Mouse (Mus musculus) intestine, postnatal 0 days (tissue): Measurements from ENCODE around the gene Prtn3. TPM values are rescaled to one million over a fixed set of nuclear protein-coding genes. Genes with fewer than 3 reads are reported as not detected.

ENCODE experiments used
- ATAC-seq: fragments of 200-750 bp; cut with Nextera tagmentation; 2 replicates; pipeline ENCODE4 v1.8.0; 2017; ENCODE audit warnings: mild to moderate bottlenecking, moderate TSS enrichment, moderate library complexity
- H3K27ac ChIP-seq: fragments of 300-500 bp; sonication (generic); 2 replicates; pipeline ENCODE4 v1.5.1; 2014; ENCODE audit warnings: mild to moderate bottlenecking, low read depth, low read length, moderate library complexity
- H3K27me3 ChIP-seq: fragments of 300-500 bp; sonication (generic); replicated peaks from 2 replicates; pipeline ENCODE4 v1.6.1; 2014; ENCODE audit warnings: low read length, mixed read lengths; ENCODE audit not compliant: control insufficient read depth, insufficient read depth
- H3K36me3 ChIP-seq: fragments of 300-500 bp; sonication (generic); 2 replicates; pipeline ENCODE4 v1.6.1; 2014; ENCODE audit warnings: mild to moderate bottlenecking, moderate library complexity; ENCODE audit not compliant: control insufficient read depth, insufficient read depth
- H3K4me1 ChIP-seq: fragments of 300-500 bp; sonication (generic); replicated peaks from 2 replicates; pipeline ENCODE4 v1.6.1; 2014; ENCODE audit warnings: antibody characterized with exemption, low read length, mixed read lengths; ENCODE audit not compliant: control insufficient read depth, insufficient read depth
- H3K4me2 ChIP-seq: fragments of 300-500 bp; sonication (generic); replicated peaks from 2 replicates; pipeline ENCODE4 v1.6.1; 2014; ENCODE audit warnings: low read depth, mild to moderate bottlenecking, moderate library complexity
- H3K4me3 ChIP-seq: fragments of 300-500 bp; sonication (generic); 2 replicates; pipeline ENCODE4 v1.5.1; 2014; ENCODE audit warnings: low read depth, low read length
- H3K9ac ChIP-seq: fragments of 300-500 bp; sonication (generic); 2 replicates; pipeline ENCODE4 v1.6.1; 2014; ENCODE audit warnings: mild to moderate bottlenecking, low read depth, low read length
- H3K9me3 ChIP-seq: fragments of 300-500 bp; sonication (generic); 2 replicates; pipeline ENCODE4 v1.6.1; 2016; ENCODE audit warnings: mixed run types; ENCODE audit not compliant: control insufficient read depth
- CTCF ChIP-seq: sonication (generic); IDR thresholded peaks from 2 replicates; pipeline ENCODE4 v1.5.1; 2016; ENCODE audit warnings: low read depth, mild to moderate bottlenecking, control low read depth, antibody characterized with exemption, moderate library complexity
- WGBS: fragments of 180-500 bp; shearing (Covaris S2); extraction: QIAGEN DNeasy Blood & Tissue Kit; methylation state at CpG from one replicate; pipeline ENCODE4 v1.1.7; 2014; 5-methylcytosine and 5-hydroxymethylcytosine counted together
- polyA plus RNA-seq: library from polyadenylated mRNA; unstranded; fragments of >200 nt; fragmentation: Nextera tagmentation; extraction: Ambion mirVana; gene quantifications from 2 replicates; pipeline ENCODE4 v1.2.1, GENCODE M21; 2015

Gene Prtn3
- polyA plus RNA-seq: 1.1 TPM in 2 replicates

DNA sequence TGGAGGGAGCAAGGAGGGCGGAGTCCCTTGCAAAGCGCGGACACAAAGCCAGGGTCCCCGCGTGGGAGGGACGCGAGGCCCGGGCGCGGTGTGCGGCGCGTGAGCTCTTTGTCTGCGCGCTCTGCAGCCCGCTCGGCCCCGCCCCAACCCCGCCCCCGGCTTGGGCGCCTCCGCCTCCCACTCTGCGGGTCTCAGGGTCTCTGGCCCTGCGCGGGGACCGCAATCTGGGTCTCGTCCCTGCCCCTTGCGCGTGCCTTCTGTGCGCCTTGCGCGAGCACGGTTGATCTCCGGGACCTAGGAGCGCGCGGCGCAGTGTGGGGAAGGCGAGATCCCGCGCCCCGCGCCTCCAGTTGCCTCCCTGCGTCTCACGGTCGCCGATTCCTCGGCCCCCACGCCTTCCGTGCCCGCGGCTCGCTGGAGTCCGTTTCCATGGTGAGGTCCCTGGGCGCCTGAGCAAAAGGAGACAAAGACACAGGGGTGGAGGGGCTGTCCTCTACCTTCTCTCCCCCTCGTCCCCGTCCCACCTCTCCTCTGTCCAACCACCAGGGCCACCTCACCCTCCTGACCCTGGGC, at the start of gene Prtn3, which contains the start of gene Plppr3:
Prtn3 (plus strand) TSS at position 187 of the 573 bp plus-strand sequence.
Plppr3 (minus strand) TSS at position 345 of the 573 bp plus-strand sequence.
- no peaks in the 10 kb centered on the region for H3K9me3 ChIP-seq
- H3K4me1 ChIP-seq: no peaks in the 10 kb centered on the region
- peak within 1 kb of the TSS; percentile 94 for H3K4me2 ChIP-seq
- H3K27ac ChIP-seq: no peak within 1 kb of the TSS
- no peaks in the 10 kb centered on the region for H3K36me3 ChIP-seq
- WGBS: under 1% methylated on average over 57 of the region's 57 CpGs
- TF ChIP-seq CTCF: no peak
- peak within 1 kb of the TSS; percentile 59 for H3K4me3 ChIP-seq
- ATAC-seq: peak; percentile 22; the same call in 1 of the 2 replicates
- 0 out of 2 replicates have a peak, but pooled peaks cover 5% of the 10 kb centered on the region for H3K27me3 ChIP-seq
- peak within 1 kb of the TSS; percentile 58 for H3K9ac ChIP-seq

DNA sequence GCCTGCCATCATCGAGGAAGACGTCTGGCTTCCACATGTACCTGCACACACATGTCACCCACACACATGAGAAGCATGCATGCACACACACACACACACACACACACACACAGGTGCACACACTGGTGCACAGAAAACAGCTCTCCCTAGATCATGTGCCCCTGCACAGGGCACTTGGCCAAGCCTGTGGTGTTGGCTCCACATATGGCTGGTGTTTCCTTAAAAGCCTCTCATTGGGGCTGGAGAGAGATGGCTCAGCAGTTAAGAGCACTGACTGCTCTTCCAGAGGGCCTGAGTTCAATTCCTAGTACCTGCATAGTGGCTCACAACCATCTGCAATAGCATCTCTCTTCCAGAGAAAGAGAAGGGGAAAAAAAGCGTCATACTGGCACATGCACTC, 42.7 kb upstream of the Prtn3 start:
- H3K9ac ChIP-seq: no peak overlapping the region
- no peak for ATAC-seq
- peaks cover 8% of the 10 kb centered on the region; the same call in 1 of the 2 replicates for H3K4me1 ChIP-seq
- no peak overlapping the region for H3K27ac ChIP-seq
- WGBS: 91% methylated on average over 3 of the region's 3 CpGs
- no peaks in the 10 kb centered on the region for H3K27me3 ChIP-seq
- TF ChIP-seq CTCF: no peak
- H3K4me2 ChIP-seq: no peak overlapping the region
- H3K4me3 ChIP-seq: no peak overlapping the region
- H3K36me3 ChIP-seq: peaks cover 47% of the 10 kb centered on the region; the same call in 1 of the 2 replicates
- H3K9me3 ChIP-seq: no peaks in the 10 kb centered on the region

DNA sequence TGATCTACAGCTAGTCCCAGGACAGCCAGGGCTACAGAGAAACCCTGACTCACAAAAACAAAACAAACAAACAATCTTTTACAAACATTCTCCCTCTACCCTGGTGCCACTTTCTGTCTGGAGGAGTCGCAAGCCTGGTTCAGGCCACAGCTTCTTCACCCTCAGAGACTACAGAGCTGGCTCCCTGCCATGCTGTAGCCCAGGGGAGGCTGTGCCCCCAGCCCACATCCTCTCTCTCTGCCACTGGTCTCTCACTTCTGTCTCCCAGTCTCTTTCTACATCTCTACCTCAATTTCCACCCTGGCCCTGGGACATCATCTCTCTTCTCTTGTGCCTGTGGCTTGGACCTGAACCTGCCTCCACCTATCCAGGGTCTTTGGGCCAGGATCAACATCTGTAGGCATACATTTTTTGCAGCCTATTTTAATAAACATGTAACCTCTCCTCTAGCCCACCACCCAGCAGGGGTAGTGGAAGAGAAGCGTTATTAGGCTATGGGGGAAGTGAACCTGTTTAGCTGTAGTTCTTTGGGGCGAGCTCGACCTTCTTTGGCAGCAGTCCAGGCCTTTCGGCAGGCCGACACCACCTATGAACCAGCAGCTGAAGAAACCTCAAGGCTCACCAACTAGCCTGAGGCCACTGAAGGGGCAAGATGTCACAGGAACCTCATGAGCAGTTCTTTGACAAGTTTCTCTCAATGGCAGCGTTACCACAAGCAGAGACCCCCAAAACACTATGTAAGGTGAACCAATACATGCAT, 42.1 kb upstream of the Prtn3 start:
- no peak overlapping the region for H3K4me3 ChIP-seq
- no peak overlapping the region for H3K9ac ChIP-seq
- peaks cover 42% of the 10 kb centered on the region; the same call in 1 of the 2 replicates for H3K36me3 ChIP-seq
- H3K4me1 ChIP-seq: peaks cover 5% of the 10 kb centered on the region; the same call in 1 of the 2 replicates
- WGBS: 51% methylated on average over 7 of the region's 7 CpGs
- H3K9me3 ChIP-seq: no peaks in the 10 kb centered on the region
- H3K27me3 ChIP-seq: no peaks in the 10 kb centered on the region
- H3K4me2 ChIP-seq: no peak overlapping the region
- no peak for ATAC-seq
- no peak overlapping the region for H3K27ac ChIP-seq
- TF ChIP-seq CTCF: no peak

DNA sequence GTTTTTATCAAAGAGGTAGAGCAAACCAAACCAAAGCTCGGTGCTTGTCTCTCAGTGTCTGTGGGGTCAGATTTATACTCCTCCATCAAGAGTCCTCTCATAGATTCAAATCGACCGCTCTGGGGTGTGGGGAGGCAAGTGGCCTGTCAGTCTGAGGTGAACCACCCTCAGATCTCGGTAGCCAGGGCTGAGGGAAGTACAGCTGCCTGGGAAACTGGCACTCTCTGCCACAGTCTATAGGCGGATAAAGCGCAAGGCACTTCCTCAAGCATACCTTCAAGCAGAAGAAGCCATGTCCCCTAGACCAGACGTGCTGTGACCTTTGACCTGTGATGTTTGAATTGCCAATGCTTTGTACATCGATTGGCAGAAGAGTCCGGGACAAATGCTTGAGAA, 41.5 kb upstream of the Prtn3 start:
- ATAC-seq: peak; percentile 36; the same call in 1 of the 2 replicates
- no peak overlapping the region for H3K9ac ChIP-seq
- H3K4me2 ChIP-seq: no peak overlapping the region
- no peaks in the 10 kb centered on the region for H3K27me3 ChIP-seq
- peaks cover 2% of the 10 kb centered on the region; the same call in 1 of the 2 replicates for H3K4me1 ChIP-seq
- no peak for TF ChIP-seq CTCF
- no peak overlapping the region for H3K4me3 ChIP-seq
- H3K27ac ChIP-seq: 0 out of 2 replicates have a peak overlapping the region, but pooled peaks have one; percentile 1
- no peaks in the 10 kb centered on the region for H3K9me3 ChIP-seq
- 50% methylated on average over 9 of the region's 9 CpGs for WGBS
- H3K36me3 ChIP-seq: peaks cover 42% of the 10 kb centered on the region; the same call in 1 of the 2 replicates

DNA sequence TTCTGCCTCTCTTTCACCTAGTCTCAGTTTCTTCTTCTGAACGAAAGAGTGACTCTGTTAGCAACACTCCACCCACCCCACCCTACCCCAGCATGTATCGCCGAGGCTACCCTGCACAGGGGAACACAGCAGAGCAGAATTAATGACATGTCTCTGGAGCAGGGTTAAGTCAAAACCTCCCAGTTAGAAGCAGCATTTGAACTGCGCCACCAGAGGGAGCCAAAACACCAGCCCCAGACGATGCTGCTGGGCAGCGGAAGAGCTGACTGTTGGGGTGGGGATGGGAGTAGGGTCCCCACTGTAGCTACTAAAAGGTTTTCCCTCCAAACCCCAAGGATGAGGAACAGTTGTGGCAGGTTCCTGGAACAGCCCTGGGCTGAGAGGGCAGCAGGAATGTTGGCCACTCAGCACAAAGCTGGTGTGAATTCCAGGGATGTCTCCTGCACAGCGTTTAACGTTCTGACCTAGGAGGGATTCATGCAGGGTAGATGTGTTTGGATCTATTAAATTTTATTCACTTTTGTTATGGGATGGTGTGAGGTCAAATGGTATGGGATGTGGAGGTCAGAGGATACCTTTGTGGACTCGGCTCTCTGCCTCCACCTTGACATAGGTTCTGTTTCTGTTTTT, 39.4 kb upstream of the Prtn3 start:
- Histone ChIP-seq H3K27me3 (no peaks in the 10 kb centered on the region), H3K4me3 (no peak overlapping the region), H3K9me3 (no peaks in the 10 kb centered on the region), H3K4me2 (peak overlapping the region; percentile 35; the same call in 1 of the 2 replicates), H3K4me1 (no peaks in the 10 kb centered on the region; the same call in 1 of the 2 replicates), H3K36me3 (peaks cover 23% of the 10 kb centered on the region; the same call in 1 of the 2 replicates), H3K9ac (no peak overlapping the region), H3K27ac (no peak overlapping the region)
- 22% methylated on average over 9 of the region's 9 CpGs for WGBS
- TF ChIP-seq CTCF: peak; percentile 98
- ATAC-seq: peak; percentile 10

DNA sequence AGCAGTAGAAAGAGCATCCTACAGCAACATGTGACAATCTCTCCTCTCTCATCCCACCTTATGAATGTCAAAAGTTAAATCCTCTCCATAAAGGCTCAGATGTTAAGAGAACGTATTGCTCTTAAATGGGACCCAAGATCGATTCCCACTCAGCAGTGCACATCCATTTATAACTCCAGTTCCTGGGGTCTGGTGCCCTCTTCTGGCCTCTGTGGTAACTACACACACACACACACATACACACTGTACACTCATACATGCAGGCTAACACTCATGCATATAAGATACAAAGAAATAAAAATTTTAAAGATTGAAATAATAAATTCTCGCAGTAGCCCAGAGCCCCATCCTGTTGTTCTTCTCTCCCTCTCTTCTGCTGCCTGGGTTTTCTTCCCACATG, 37.4 kb upstream of the Prtn3 start:
- no peak overlapping the region for H3K9ac ChIP-seq
- no peaks in the 10 kb centered on the region for H3K9me3 ChIP-seq
- WGBS: 98% methylated on average over 3 of the region's 3 CpGs
- peaks cover 4% of the 10 kb centered on the region; the same call in 1 of the 2 replicates for H3K36me3 ChIP-seq
- H3K27ac ChIP-seq: no peak overlapping the region
- H3K4me2 ChIP-seq: no peak overlapping the region
- peak; percentile 52 for TF ChIP-seq CTCF
- no peaks in the 10 kb centered on the region for H3K4me1 ChIP-seq
- no peak for ATAC-seq
- no peaks in the 10 kb centered on the region for H3K27me3 ChIP-seq
- H3K4me3 ChIP-seq: no peak overlapping the region
